Mouse (Mus musculus) megakaryocyte, embryonic 14.5 days (primary cell): ENCODE measurements around the gene Mrln.

Source experiments
- FLI1 ChIP-seq: IDR thresholded peaks from 2 replicates; pipeline ENCODE4 v1.6.1; 2012; ENCODE audit warnings: low read length, inconsistent platforms, mixed read lengths
- GATA1 ChIP-seq: IDR thresholded peaks from 3 replicates; pipeline ENCODE4 v1.6.1; 2012; ENCODE audit warnings: mixed read lengths, low read length, inconsistent platforms, borderline replicate concordance

GRCm38 (mm10) chr10:70167625-70168024 is 36.8 kb upstream of the Mrln start:
- TF ChIP-seq GATA1 = no peak
- TF ChIP-seq FLI1 = no peak
